Mouse (Mus musculus): ENCODE results near the gene Zfp383. TPM values are rescaled to one million over a fixed set of nuclear protein-coding genes. Genes with fewer than 3 reads are reported as not detected.
A peak's percentile ranks its signal among the peaks of the same experiment; 100 is the strongest.
"Not testable (repeated sequence)": the region's sequence is repeated elsewhere in the genome, so short reads cannot be mapped to it uniquely, and the experiment has no call there.

The Zfp383 gene
- polyA plus RNA-seq (2015; fragmentation: Nextera tagmentation; extraction: Ambion mirVana): 2.7 TPM in 2 replicates

GRCm38 (mm10) chr7:29908130-29908950 is at the start of gene Zfp383:
Gene Zfp383, plus strand, starts transcription at chr7:29908223.
- H3K4me1 ChIP-seq (ENCODE audit: control insufficient read depth, insufficient read depth, low read length): peaks cover 8% of the 10 kb centered on the region; the same call in 1 of the 2 replicates
- peak within 1 kb of the TSS; percentile 56 for H3K4me2 ChIP-seq (ENCODE audit: low read depth, low read length)
- WGBS: under 1% methylated on average over 33 of the region's 33 CpGs
- H3K9ac ChIP-seq (ENCODE audit: low read depth, low read length): peak within 1 kb of the TSS; percentile 75
- H3K27ac ChIP-seq (ENCODE audit: low read length): peak within 1 kb of the TSS; percentile 75
- no peaks in the 10 kb centered on the region for H3K9me3 ChIP-seq (ENCODE audit: control insufficient read depth, low read length)
- peak; percentile 75 for ATAC-seq
- H3K36me3 ChIP-seq (ENCODE audit: control insufficient read depth, insufficient read depth, low read length): peaks cover 13% of the 10 kb centered on the region
- H3K27me3 ChIP-seq (replicated peaks; ENCODE audit: control insufficient read depth, insufficient read depth, low read length): no peaks in the 10 kb centered on the region
- H3K4me3 ChIP-seq (ENCODE audit: low read length): peak within 1 kb of the TSS; percentile 71

- Histone ChIP-seq H3K4me2 (ENCODE audit: low read depth, low read length) (peak within 1 kb of the TSS; percentile 88), H3K27me3 (replicated peaks; ENCODE audit: control insufficient read depth, insufficient read depth, low read length) (no peaks in the 10 kb centered on the region), H3K27ac (ENCODE audit: low read length) (peak within 1 kb of the TSS; percentile 37; the same call in 1 of the 2 replicates), H3K4me3 (ENCODE audit: low read length) (peak within 1 kb of the TSS; percentile 70), H3K9ac (ENCODE audit: low read depth, low read length) (peak within 1 kb of the TSS; percentile 70), H3K9me3 (ENCODE audit: control insufficient read depth, low read length) (no peaks in the 10 kb centered on the region; the same call in 1 of the 2 replicates), H3K4me1 (ENCODE audit: control insufficient read depth, insufficient read depth, low read length) (peaks cover 6% of the 10 kb centered on the region), H3K36me3 (ENCODE audit: control insufficient read depth, insufficient read depth, low read length) (peaks cover 3% of the 10 kb centered on the region; the same call in 1 of the 2 replicates)
- ATAC-seq: peak; percentile 99
- 5% methylated on average over 32 of the region's 32 CpGs for WGBS
Measured at GRCm38 (mm10) chr7:29859532-29860517, 48.2 kb upstream of the Zfp383 start, which contains the start of gene Zfp420. Gene Zfp420, plus strand, starts transcription at chr7:29859979.

GRCm38 (mm10) chr7:29861660-29862059 is 46.4 kb upstream of the Zfp383 start:
- Histone ChIP-seq H3K4me1 (ENCODE audit: control insufficient read depth, insufficient read depth, low read length) (peaks cover 6% of the 10 kb centered on the region), H3K9ac (ENCODE audit: low read depth, low read length) (no peak overlapping the region), H3K9me3 (ENCODE audit: control insufficient read depth, low read length) (no peaks in the 10 kb centered on the region; the same call in 1 of the 2 replicates), H3K27ac (ENCODE audit: low read length) (no peak overlapping the region), H3K4me3 (ENCODE audit: low read length) (no peak overlapping the region), H3K4me2 (ENCODE audit: low read depth, low read length) (no peak overlapping the region), H3K36me3 (ENCODE audit: control insufficient read depth, insufficient read depth, low read length) (peaks cover 3% of the 10 kb centered on the region; the same call in 1 of the 2 replicates), H3K27me3 (replicated peaks; ENCODE audit: control insufficient read depth, insufficient read depth, low read length) (no peaks in the 10 kb centered on the region)
- ATAC-seq: no peak
- WGBS: 92% methylated on average over 7 of the region's 7 CpGs

GRCm38 (mm10) chr7:29874256-29874655 is 33.8 kb upstream of the Zfp383 start:
- H3K27me3 ChIP-seq (replicated peaks; ENCODE audit: control insufficient read depth, insufficient read depth, low read length): no peaks in the 10 kb centered on the region
- peaks cover 18% of the 10 kb centered on the region for H3K9me3 ChIP-seq (ENCODE audit: control insufficient read depth, low read length)
- H3K4me1 ChIP-seq (ENCODE audit: control insufficient read depth, insufficient read depth, low read length): no peaks in the 10 kb centered on the region
- 96% methylated on average over 10 of the region's 10 CpGs for WGBS
- H3K9ac ChIP-seq (ENCODE audit: low read depth, low read length): no peak overlapping the region
- H3K4me3 ChIP-seq (ENCODE audit: low read length): no peak overlapping the region
- no peak overlapping the region for H3K4me2 ChIP-seq (ENCODE audit: low read depth, low read length)
- no peak for ATAC-seq
- H3K27ac ChIP-seq (ENCODE audit: low read length): no peak overlapping the region
- peaks cover 22% of the 10 kb centered on the region for H3K36me3 ChIP-seq (ENCODE audit: control insufficient read depth, insufficient read depth, low read length)

GRCm38 (mm10) chr7:29877561-29877960 is 30.5 kb upstream of the Zfp383 start:
- Histone ChIP-seq H3K36me3 (ENCODE audit: control insufficient read depth, insufficient read depth, low read length) (peaks cover 19% of the 10 kb centered on the region), H3K9me3 (ENCODE audit: control insufficient read depth, low read length) (peaks cover 18% of the 10 kb centered on the region)
- H3K27me3 ChIP-seq (replicated peaks; ENCODE audit: control insufficient read depth, insufficient read depth, low read length); ATAC-seq; H3K4me3 ChIP-seq (ENCODE audit: low read length); H3K4me1 ChIP-seq (ENCODE audit: control insufficient read depth, insufficient read depth, low read length); H3K9ac ChIP-seq (ENCODE audit: low read depth, low read length); H3K27ac ChIP-seq (ENCODE audit: low read length); H3K4me2 ChIP-seq (ENCODE audit: low read depth, low read length): not testable (repeated sequence)
- 94% methylated on average over 9 of the region's 9 CpGs for WGBS

GRCm38 (mm10) chr7:29880056-29880455 is 28.0 kb upstream of the Zfp383 start:
- H3K4me2 ChIP-seq (ENCODE audit: low read depth, low read length): no peak overlapping the region
- WGBS: 75% methylated on average over 7 of the region's 7 CpGs
- H3K27me3 ChIP-seq (replicated peaks; ENCODE audit: control insufficient read depth, insufficient read depth, low read length): no peaks in the 10 kb centered on the region
- H3K36me3 ChIP-seq (ENCODE audit: control insufficient read depth, insufficient read depth, low read length): peaks cover 8% of the 10 kb centered on the region
- no peak overlapping the region for H3K27ac ChIP-seq (ENCODE audit: low read length)
- no peak overlapping the region for H3K9ac ChIP-seq (ENCODE audit: low read depth, low read length)
- H3K9me3 ChIP-seq (ENCODE audit: control insufficient read depth, low read length): peaks cover 16% of the 10 kb centered on the region
- ATAC-seq: no peak
- H3K4me3 ChIP-seq (ENCODE audit: low read length): no peak overlapping the region
- no peaks in the 10 kb centered on the region for H3K4me1 ChIP-seq (ENCODE audit: control insufficient read depth, insufficient read depth, low read length)

- H3K9ac ChIP-seq (ENCODE audit: low read depth, low read length): no peak overlapping the region
- no peaks in the 10 kb centered on the region for H3K27me3 ChIP-seq (replicated peaks; ENCODE audit: control insufficient read depth, insufficient read depth, low read length)
- no peak overlapping the region for H3K4me3 ChIP-seq (ENCODE audit: low read length)
- H3K4me1 ChIP-seq (ENCODE audit: control insufficient read depth, insufficient read depth, low read length): no peaks in the 10 kb centered on the region
- H3K9me3 ChIP-seq (ENCODE audit: control insufficient read depth, low read length): peaks cover 7% of the 10 kb centered on the region; the same call in 1 of the 2 replicates
- WGBS: 89% methylated on average over 7 of the region's 7 CpGs
- no peak overlapping the region for H3K4me2 ChIP-seq (ENCODE audit: low read depth, low read length)
- ATAC-seq: no peak
- H3K27ac ChIP-seq (ENCODE audit: low read length): no peak overlapping the region
- H3K36me3 ChIP-seq (ENCODE audit: control insufficient read depth, insufficient read depth, low read length): no peaks in the 10 kb centered on the region
Measured at GRCm38 (mm10) chr7:29880916-29881315, 27.1 kb upstream of the Zfp383 start.

- Histone ChIP-seq H3K9me3 (ENCODE audit: control insufficient read depth, low read length) (peaks cover 43% of the 10 kb centered on the region), H3K4me2 (ENCODE audit: low read depth, low read length) (no peak overlapping the region), H3K27me3 (replicated peaks; ENCODE audit: control insufficient read depth, insufficient read depth, low read length) (no peaks in the 10 kb centered on the region), H3K27ac (ENCODE audit: low read length) (no peak overlapping the region), H3K36me3 (ENCODE audit: control insufficient read depth, insufficient read depth, low read length) (peaks cover 35% of the 10 kb centered on the region), H3K9ac (ENCODE audit: low read depth, low read length) (no peak overlapping the region), H3K4me3 (ENCODE audit: low read length) (no peak overlapping the region), H3K4me1 (ENCODE audit: control insufficient read depth, insufficient read depth, low read length) (no peaks in the 10 kb centered on the region)
- ATAC-seq: no peak
- WGBS: 96% methylated on average over 7 of the region's 7 CpGs
Measured at GRCm38 (mm10) chr7:29890501-29890900, 17.5 kb upstream of the Zfp383 start.

GRCm38 (mm10) chr7:29892756-29893155 is 15.3 kb upstream of the Zfp383 start:
- 90% methylated on average over 4 of the region's 4 CpGs for WGBS
- H3K36me3 ChIP-seq (ENCODE audit: control insufficient read depth, insufficient read depth, low read length): peaks cover 48% of the 10 kb centered on the region
- H3K27ac ChIP-seq (ENCODE audit: low read length): no peak overlapping the region
- H3K4me2 ChIP-seq (ENCODE audit: low read depth, low read length): no peak overlapping the region
- H3K4me3 ChIP-seq (ENCODE audit: low read length): no peak overlapping the region
- no peaks in the 10 kb centered on the region for H3K27me3 ChIP-seq (replicated peaks; ENCODE audit: control insufficient read depth, insufficient read depth, low read length)
- no peak overlapping the region for H3K9ac ChIP-seq (ENCODE audit: low read depth, low read length)
- H3K4me1 ChIP-seq (ENCODE audit: control insufficient read depth, insufficient read depth, low read length): no peaks in the 10 kb centered on the region
- H3K9me3 ChIP-seq (ENCODE audit: control insufficient read depth, low read length): peaks cover 33% of the 10 kb centered on the region
- ATAC-seq: no peak
